Mouse (Mus musculus) intestine, embryonic 16.5 days (tissue): Measurements from ENCODE around the gene Twsg1. TPM values are rescaled to one million over a fixed set of nuclear protein-coding genes. Genes with fewer than 3 reads are reported as not detected.

Experiments
- polyA plus RNA-seq: library from polyadenylated mRNA; unstranded; fragments of >200 nt; fragmentation: Nextera tagmentation; extraction: Ambion mirVana; gene quantifications from 2 replicates; pipeline ENCODE4 v1.2.1, GENCODE M21; 2015

Gene Twsg1
- polyA plus RNA-seq, 1 experiment from 2014 or later = 61.7 TPM

Other genes starting within 250 kb of the Twsg1 start
- gene Rab31, start 178.5 kb downstream of the Twsg1 start, polyA plus RNA-seq = 26.8 and 28.0 TPM in 2 replicates
- 30.9 and 34.0 TPM in 2 replicates for gene Ppp4r1, start 168.7 kb downstream of the Twsg1 start, polyA plus RNA-seq
- 67.5 and 71.1 TPM in 2 replicates for gene Ralbp1, start 65.4 kb downstream of the Twsg1 start, polyA plus RNA-seq
- gene Ankrd12, start 125.9 kb upstream of the Twsg1 start, polyA plus RNA-seq = 24.4 and 24.9 TPM in 2 replicates
- 442 and 463 TPM in 2 replicates for gene Ndufv2, start 150.3 kb upstream of the Twsg1 start, polyA plus RNA-seq
- 41.1 and 41.9 TPM in 2 replicates for gene Washc1, start 160.3 kb upstream of the Twsg1 start, polyA plus RNA-seq
- gene Ddx11, start 172.3 kb upstream of the Twsg1 start, polyA plus RNA-seq = 12.9 and 13.1 TPM in 2 replicates